Mouse (Mus musculus) lung, postnatal 0 days (tissue): ENCODE results near the gene Spock1. TPM values are rescaled to one million over a fixed set of nuclear protein-coding genes. Genes with fewer than 3 reads are reported as not detected.
"Not testable (repeated sequence)": the region's sequence is repeated elsewhere in the genome, so short reads cannot be mapped to it uniquely, and the experiment has no call there.

Source experiments
- ATAC-seq: fragments of 200-750 bp; cut with Nextera tagmentation; 2 replicates; pipeline ENCODE4 v1.8.0; 2017; ENCODE audit warnings: moderate library complexity
- DNase-seq: peaks from one replicate; pipeline ENCODE4 v3.0.0-alpha.2; 2016; ENCODE audit warnings: low spot score
- H3K27ac ChIP-seq: fragments of 300-500 bp; sonication (generic); 2 replicates; pipeline ENCODE4 v1.5.1; 2014; ENCODE audit warnings: antibody characterized with exemption, mild to moderate bottlenecking, low read length, mixed read lengths
- H3K27me3 ChIP-seq: fragments of 300-500 bp; sonication (generic); replicated peaks from 2 replicates; pipeline ENCODE4 v1.6.1; 2014; ENCODE audit warnings: low read length, mixed read lengths; ENCODE audit not compliant: insufficient read depth
- H3K36me3 ChIP-seq: fragments of 300-500 bp; sonication (generic); 2 replicates; pipeline ENCODE4 v1.6.1; 2014; ENCODE audit warnings: low read length, mixed read lengths; ENCODE audit not compliant: insufficient read depth
- H3K4me1 ChIP-seq: fragments of 300-500 bp; sonication (generic); 2 replicates; pipeline ENCODE4 v1.6.1; 2014; ENCODE audit warnings: antibody characterized with exemption, low read depth, low read length, mixed read lengths; ENCODE audit not compliant: insufficient read depth
- H3K4me2 ChIP-seq: fragments of 300-500 bp; sonication (generic); replicated peaks from 2 replicates; pipeline ENCODE4 v1.6.1; 2014; ENCODE audit warnings: low read depth, mild to moderate bottlenecking, low read length, moderate library complexity, mixed read lengths
- H3K4me3 ChIP-seq: fragments of 300-500 bp; sonication (generic); 2 replicates; pipeline ENCODE4 v1.5.1; 2014; ENCODE audit warnings: low read depth, low read length
- H3K9ac ChIP-seq: fragments of 300-500 bp; sonication (generic); replicated peaks from 2 replicates; pipeline ENCODE4 v1.6.1; 2014; ENCODE audit warnings: low read depth, mild to moderate bottlenecking
- H3K9me3 ChIP-seq: fragments of 300-500 bp; sonication (generic); 2 replicates; pipeline ENCODE4 v1.6.1; 2016; ENCODE audit warnings: low read length, mixed read lengths
- CTCF ChIP-seq: IDR thresholded peaks from 2 replicates; pipeline ENCODE4 v1.5.1; 2016; ENCODE audit warnings: antibody characterized with exemption, mild to moderate bottlenecking
- EP300 ChIP-seq: IDR thresholded peaks from 2 replicates; pipeline ENCODE4 v1.6.1; 2016; ENCODE audit warnings: antibody characterized with exemption, mild to moderate bottlenecking, control low read depth
- WGBS: fragments of 180-500 bp; shearing (Covaris S2); extraction: QIAGEN DNeasy Blood & Tissue Kit; methylation state at CpG from one replicate; pipeline ENCODE4 v1.1.7; 2014; 5-methylcytosine and 5-hydroxymethylcytosine counted together
- polyA plus RNA-seq: library from polyadenylated mRNA; unstranded; fragments of >200 nt; fragmentation: Nextera tagmentation; extraction: Ambion mirVana; gene quantifications from 2 replicates; pipeline ENCODE4 v1.2.1, GENCODE M21; 2015

The Spock1 gene
- polyA plus RNA-seq, 1 experiment from 2014 or later = 0.45 TPM

DNA sequence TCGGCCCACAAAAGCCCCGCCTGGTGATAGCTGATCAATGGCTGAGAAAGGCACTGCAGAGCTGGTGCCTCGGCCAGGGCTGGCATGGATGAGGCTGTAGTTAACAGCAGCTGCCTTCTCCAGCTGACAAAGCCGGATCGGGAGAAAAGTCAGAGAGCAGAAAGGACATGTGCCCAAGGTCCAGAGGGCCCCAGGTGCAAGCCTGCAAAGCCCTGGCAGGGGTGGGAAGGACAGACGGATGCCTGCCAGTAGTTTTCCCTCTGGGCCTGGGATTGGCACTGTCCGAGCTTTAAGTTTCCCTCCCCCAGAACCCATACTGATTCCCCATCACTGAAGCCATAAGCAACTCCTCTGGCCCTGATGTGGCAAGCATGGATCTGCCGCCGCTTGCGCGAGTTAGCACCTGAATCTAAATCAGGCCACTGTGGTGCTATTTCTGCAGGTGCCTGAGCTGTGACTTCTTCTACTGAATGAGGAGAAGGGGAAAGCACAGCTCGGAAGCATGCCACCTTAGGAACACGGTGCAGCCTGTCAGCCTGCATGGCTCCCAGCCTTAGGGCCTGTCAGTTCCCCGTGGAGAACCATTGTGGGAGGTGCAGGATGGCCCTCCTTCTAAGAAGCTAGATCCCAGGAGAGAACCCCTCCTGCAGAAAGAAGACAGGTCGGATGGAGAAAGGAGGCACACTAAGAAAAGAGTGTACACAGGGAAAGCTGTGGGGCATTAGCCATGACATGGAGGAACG lies 423.5 kb downstream of the Spock1 start:
- no peak for DNase-seq
- Histone ChIP-seq H3K9me3 (no peaks in the 10 kb centered on the region), H3K4me3 (no peak overlapping the region), H3K27me3 (no peaks in the 10 kb centered on the region), H3K4me2 (no peak overlapping the region), H3K4me1 (no peaks in the 10 kb centered on the region), H3K36me3 (no peaks in the 10 kb centered on the region), H3K9ac (no peak overlapping the region), H3K27ac (no peak overlapping the region)
- ATAC-seq = no peak
- TF ChIP-seq EP300 (no peak), CTCF (no peak)
- 84% methylated on average over 16 of the region's 16 CpGs for WGBS

DNA sequence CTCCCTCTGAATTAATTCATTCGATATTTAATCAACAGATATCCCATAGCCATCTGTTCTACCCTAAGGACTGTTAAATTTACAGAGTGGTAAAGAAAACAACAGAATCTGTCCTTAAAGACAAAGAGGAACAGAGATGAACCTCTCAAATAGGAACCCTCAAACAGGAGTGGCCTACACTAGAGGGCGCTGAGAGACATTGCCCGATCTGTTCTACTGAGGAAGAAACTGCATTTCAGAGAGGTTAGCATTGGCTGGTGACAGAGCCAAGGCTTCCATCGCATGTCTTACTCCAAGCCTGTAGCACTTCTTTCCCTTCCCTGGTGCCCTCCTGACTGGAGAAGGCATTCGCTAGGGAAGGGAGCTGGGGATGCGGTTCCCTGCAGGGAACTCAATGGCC lies 431.4 kb downstream of the Spock1 start:
- peak; percentile 65 for TF ChIP-seq CTCF
- TF ChIP-seq EP300 = no peak
- DNase-seq (peak; percentile 13), ATAC-seq (no peak)
- no peaks in the 10 kb centered on the region for H3K4me1 ChIP-seq
- H3K4me3 ChIP-seq = no peak overlapping the region
- no peaks in the 10 kb centered on the region for H3K9me3 ChIP-seq
- H3K27ac ChIP-seq = no peak overlapping the region
- WGBS = 19% methylated on average over 6 of the region's 6 CpGs
- no peak overlapping the region for H3K4me2 ChIP-seq
- H3K27me3 ChIP-seq = no peaks in the 10 kb centered on the region
- no peak overlapping the region for H3K9ac ChIP-seq
- no peaks in the 10 kb centered on the region for H3K36me3 ChIP-seq

- WGBS = 63% methylated on average over 2 of the region's 2 CpGs
- no peak for ATAC-seq
Measured at GRCm38 (mm10) chr13:57474068-57474467, 434.1 kb downstream of the Spock1 start.

GRCm38 (mm10) chr13:57470922-57471321 lies 437.2 kb downstream of the Spock1 start:
- H3K4me2 ChIP-seq, H3K9me3 ChIP-seq, H3K9ac ChIP-seq, H3K27me3 ChIP-seq, H3K27ac ChIP-seq, H3K36me3 ChIP-seq, H3K4me3 ChIP-seq, DNase-seq, ATAC-seq, H3K4me1 ChIP-seq: not testable (repeated sequence)
- 71% methylated on average over 3 of the region's 4 CpGs for WGBS

More at GRCm38 (mm10) chr13:57474068-57474467, 434.1 kb downstream of the Spock1 start:
- Histone ChIP-seq H3K27me3 (no peaks in the 10 kb centered on the region), H3K9me3 (no peaks in the 10 kb centered on the region), H3K4me3 (no peak overlapping the region), H3K36me3 (no peaks in the 10 kb centered on the region), H3K4me2 (no peak overlapping the region), H3K4me1 (no peaks in the 10 kb centered on the region), H3K9ac (no peak overlapping the region), H3K27ac (no peak overlapping the region)
- TF ChIP-seq CTCF (no peak), EP300 (no peak)
- no peak for DNase-seq

DNA sequence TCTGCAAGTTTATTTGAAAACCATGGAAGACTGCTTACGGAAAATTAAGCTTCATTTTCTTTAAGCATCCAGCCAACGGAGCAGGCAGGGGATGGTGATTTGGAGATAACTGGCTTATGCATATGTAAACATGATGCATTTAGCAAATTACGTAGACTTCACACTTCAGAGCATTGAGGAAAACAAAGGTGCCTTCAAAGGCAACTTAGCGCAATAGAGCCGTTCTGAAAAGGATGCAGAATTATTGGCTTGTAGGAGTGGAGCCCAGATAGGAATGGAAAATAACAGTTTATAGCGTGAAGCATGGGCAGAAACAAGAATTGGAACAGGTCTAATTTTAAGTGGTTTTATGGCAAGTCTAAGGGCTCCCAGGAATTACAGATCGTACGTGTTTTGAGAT lies 448.2 kb downstream of the Spock1 start:
- H3K4me3 ChIP-seq = no peak overlapping the region
- ATAC-seq (no peak), DNase-seq (no peak)
- H3K9me3 ChIP-seq = no peaks in the 10 kb centered on the region
- no peaks in the 10 kb centered on the region for H3K36me3 ChIP-seq
- H3K4me2 ChIP-seq = no peak overlapping the region
- H3K9ac ChIP-seq = no peak overlapping the region
- 81% methylated on average over 8 of the region's 8 CpGs for WGBS
- no peak overlapping the region for H3K27ac ChIP-seq
- no peaks in the 10 kb centered on the region for H3K4me1 ChIP-seq
- no peak for TF ChIP-seq EP300
- H3K27me3 ChIP-seq = no peaks in the 10 kb centered on the region

DNA sequence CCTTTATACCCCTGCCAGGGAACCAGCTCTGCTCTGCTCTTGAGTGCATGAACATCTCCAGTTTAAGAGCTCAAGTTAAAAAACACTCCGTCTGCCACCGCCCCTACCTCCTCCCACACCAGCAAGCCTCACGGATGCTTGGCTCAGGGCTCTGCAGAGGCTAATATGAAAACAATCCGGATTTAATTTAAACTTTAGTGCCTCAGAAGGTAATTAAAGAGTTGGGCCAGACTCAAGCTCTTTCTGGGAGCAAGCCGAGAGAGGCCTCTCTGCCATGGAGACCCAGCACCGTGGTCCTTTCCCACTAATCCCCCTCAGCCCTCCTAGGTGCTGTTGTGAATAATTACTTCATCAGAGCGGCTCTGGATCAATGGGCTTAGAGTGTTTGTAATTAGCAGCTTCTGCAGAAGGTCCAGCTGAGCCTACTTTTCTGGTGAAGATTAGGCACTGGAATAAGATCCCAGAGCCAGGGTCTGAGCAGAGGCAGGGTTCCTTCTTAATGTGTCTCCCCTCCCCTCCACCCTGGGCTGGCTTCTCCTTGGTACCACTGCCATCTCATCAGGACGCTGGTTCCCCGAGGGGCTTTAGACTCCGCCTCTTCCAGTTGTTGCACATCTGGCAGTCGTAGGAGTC lies 457.8 kb downstream of the Spock1 start:
- TF ChIP-seq EP300 = no peak
- TF ChIP-seq CTCF = no peak
- Histone ChIP-seq H3K4me3 (no peak overlapping the region), H3K4me1 (no peaks in the 10 kb centered on the region), H3K9me3 (no peaks in the 10 kb centered on the region), H3K4me2 (no peak overlapping the region), H3K9ac (no peak overlapping the region), H3K27ac (no peak overlapping the region), H3K36me3 (no peaks in the 10 kb centered on the region), H3K27me3 (no peaks in the 10 kb centered on the region)
- DNase-seq (no peak), ATAC-seq (no peak)
- WGBS = 34% methylated on average over 11 of the region's 11 CpGs
